ENCODE assay signal across 16 mouse cellular contexts in genomic region chr12:117227236-117227635, GRCm38 (mm10).
A peak's percentile ranks its signal among the peaks of the same experiment; 100 is the strongest.
DNase-seq lines count a peak whose midpoint lies in the region; ATAC-seq and TF ChIP-seq lines count a peak whose summit lies in the region.
"Had no signal": no experiment of that assay in that cellular context is flagged by ENCODE, and none has a peak within 500 bp of the region (broad histone marks: within the 10 kb centered on the region; RNA-seq: fewer than 3 reads in every experiment).

No protein-coding gene starts in this region.

- no peak overlapping the region for H3K4me2 ChIP-seq in heart, embryonic 16.5 days (ENCODE audit: low read depth, low read length)
- H3K4me2 ChIP-seq in kidney, postnatal 0 days (ENCODE audit: low read length) = no peak overlapping the region
- H3K4me2 ChIP-seq in midbrain, embryonic 16.5 days (ENCODE audit: low read length) = no peak overlapping the region
- H3K4me2 ChIP-seq: hindbrain, embryonic 12.5 days; midbrain, embryonic 12.5 days had no signal

- no peak overlapping the region for H3K9ac ChIP-seq in heart, embryonic 16.5 days (ENCODE audit: low read length)
- H3K9ac ChIP-seq in kidney, postnatal 0 days (ENCODE audit: low read depth, low read length) = no peak overlapping the region
- no peak overlapping the region for H3K9ac ChIP-seq in midbrain, embryonic 16.5 days (ENCODE audit: low read depth, low read length)
- H3K9ac ChIP-seq: hindbrain, embryonic 12.5 days; midbrain, embryonic 12.5 days had no signal

- no peaks in the 10 kb centered on the region for H3K9me3 ChIP-seq in heart, embryonic 10.5 days
- no peaks in the 10 kb centered on the region for H3K9me3 ChIP-seq in heart, embryonic 16.5 days (replicated peaks; ENCODE audit: control insufficient read depth, low read length)
- H3K9me3 ChIP-seq in kidney, postnatal 0 days (replicated peaks; ENCODE audit: low read length) = no peaks in the 10 kb centered on the region
- no peaks in the 10 kb centered on the region for H3K9me3 ChIP-seq in midbrain, embryonic 16.5 days (replicated peaks; ENCODE audit: control insufficient read depth, low read length, poor library complexity, severe bottlenecking)
- H3K9me3 ChIP-seq: hindbrain, embryonic 12.5 days; midbrain, embryonic 12.5 days had no signal

- H3K36me3 ChIP-seq in heart, embryonic 10.5 days = no peaks in the 10 kb centered on the region
- H3K36me3 ChIP-seq in heart, embryonic 16.5 days (ENCODE audit: control insufficient read depth, insufficient read depth) = no peaks in the 10 kb centered on the region
- H3K36me3 ChIP-seq in kidney, postnatal 0 days (ENCODE audit: insufficient read depth, low read length) = no peaks in the 10 kb centered on the region
- H3K36me3 ChIP-seq in midbrain, embryonic 16.5 days (ENCODE audit: control insufficient read depth, insufficient read depth, low read length) = peaks cover 12% of the 10 kb centered on the region
- H3K36me3 ChIP-seq: G1E had no signal

- DNase-seq in heart, adult 8-10 months (ENCODE audit: low spot score) = peak; percentile 63
- no peak for DNase-seq in heart, embryonic 10.5 days (ENCODE audit: low spot score)
- DNase-seq in kidney, postnatal 0 days (ENCODE audit: low spot score) = peak; percentile 19
- DNase-seq in lung, postnatal 14 days = peak; percentile 13
- DNase-seq in ovary, postnatal 14 days (ENCODE audit: low spot score) = no peak
- DNase-seq in spleen, postnatal 14 days (ENCODE audit: low spot score in 2 of 2) = no peak
- DNase-seq: adrenal gland, postnatal 36 days; B cell, adult 2 months; gastrocnemius, postnatal 10 days; spleen, adult 18-20 months had no signal

- no peaks in the 10 kb centered on the region for H3K27me3 ChIP-seq in heart, embryonic 10.5 days (ENCODE audit: insufficient read depth, poor library complexity, severe bottlenecking)
- no peaks in the 10 kb centered on the region for H3K27me3 ChIP-seq in heart, embryonic 16.5 days (ENCODE audit: control insufficient read depth, insufficient read depth, low read length)
- no peaks in the 10 kb centered on the region for H3K27me3 ChIP-seq in kidney, postnatal 0 days (ENCODE audit: insufficient read depth, low read length)
- no peaks in the 10 kb centered on the region for H3K27me3 ChIP-seq in midbrain, embryonic 16.5 days (ENCODE audit: control insufficient read depth, insufficient read depth, low read depth, low read length)
- H3K27me3 ChIP-seq: hindbrain, embryonic 12.5 days; midbrain, embryonic 12.5 days had no signal

- WGBS in heart, embryonic 10.5 days = 75% methylated on average over 3 of the region's 3 CpGs
- 64% methylated on average over 3 of the region's 3 CpGs for WGBS in heart, embryonic 16.5 days
- 69% methylated on average over 3 of the region's 3 CpGs for WGBS in kidney, postnatal 0 days
- WGBS in midbrain, embryonic 16.5 days = 81% methylated on average over 3 of the region's 3 CpGs

- peak; percentile 42; the same call in 1 of the 2 replicates for ATAC-seq in heart, embryonic 16.5 days (replicated peaks; ENCODE audit: extremely low read depth, insufficient read depth, low FRiP score)
- no peak for ATAC-seq in kidney, postnatal 0 days (replicated peaks; ENCODE audit: low FRiP score, low read depth)
- no peak for ATAC-seq in midbrain, embryonic 16.5 days
- ATAC-seq: forebrain, embryonic 14.5 days had no signal

- H3K27ac ChIP-seq in heart, embryonic 10.5 days = no peak overlapping the region
- H3K27ac ChIP-seq in heart, embryonic 16.5 days (ENCODE audit: low read length) = no peak overlapping the region
- H3K27ac ChIP-seq in kidney, postnatal 0 days = no peak overlapping the region
- no peak overlapping the region for H3K27ac ChIP-seq in midbrain, embryonic 16.5 days (ENCODE audit: low read length)
- H3K27ac ChIP-seq: hindbrain, embryonic 12.5 days; midbrain, embryonic 12.5 days had no signal

- peaks cover 19% of the 10 kb centered on the region for H3K4me1 ChIP-seq in heart, embryonic 10.5 days
- H3K4me1 ChIP-seq in heart, embryonic 16.5 days (ENCODE audit: control insufficient read depth, insufficient read depth, low read length) = peaks cover 3% of the 10 kb centered on the region; the same call in 1 of the 2 replicates
- no peaks in the 10 kb centered on the region for H3K4me1 ChIP-seq in kidney, postnatal 0 days (replicated peaks; ENCODE audit: insufficient read depth, low read length)
- H3K4me1 ChIP-seq in midbrain, embryonic 16.5 days (ENCODE audit: control insufficient read depth, insufficient read depth, low read length) = peaks cover 5% of the 10 kb centered on the region; the same call in 1 of the 2 replicates
- H3K4me1 ChIP-seq: hindbrain, embryonic 12.5 days had no signal

- no peak for TF ChIP-seq CTCF in kidney, postnatal 0 days (IDR thresholded peaks at IDR 0.05; ENCODE audit: low read depth)

- H3K4me3 ChIP-seq in heart, embryonic 10.5 days = no peak overlapping the region
- H3K4me3 ChIP-seq in heart, embryonic 16.5 days (ENCODE audit: low read length) = no peak overlapping the region
- H3K4me3 ChIP-seq in kidney, postnatal 0 days (replicated peaks; ENCODE audit: low read depth, low read length) = no peak overlapping the region
- no peak overlapping the region for H3K4me3 ChIP-seq in midbrain, embryonic 16.5 days (ENCODE audit: low read depth, low read length)
- H3K4me3 ChIP-seq: hindbrain, embryonic 12.5 days; midbrain, embryonic 12.5 days had no signal

Comparison
In these comparisons a context has a peak if more than half of its experiments do, and no peak if none do; other contexts are left out.
1. DNase-seq: peak in heart, adult 8-10 months (single experiment), kidney, postnatal 0 days (single experiment) and lung, postnatal 14 days (single experiment); none in heart, embryonic 10.5 days (single experiment), ovary, postnatal 14 days (single experiment) and spleen, postnatal 14 days (0 of 2).